Mouse (Mus musculus) embryo, embryonic 10 days (tissue): ENCODE measurements around the gene Gm49361.
"Not testable (repeated sequence)": the region's sequence is repeated elsewhere in the genome, so short reads cannot be mapped to it uniquely, and the experiment has no call there.

Source experiments
- DNase-seq: peaks from one replicate; pipeline ENCODE4 v3.0.0-alpha.2; 2015; ENCODE audit warnings: low spot score

Gm49361 gene

DNA sequence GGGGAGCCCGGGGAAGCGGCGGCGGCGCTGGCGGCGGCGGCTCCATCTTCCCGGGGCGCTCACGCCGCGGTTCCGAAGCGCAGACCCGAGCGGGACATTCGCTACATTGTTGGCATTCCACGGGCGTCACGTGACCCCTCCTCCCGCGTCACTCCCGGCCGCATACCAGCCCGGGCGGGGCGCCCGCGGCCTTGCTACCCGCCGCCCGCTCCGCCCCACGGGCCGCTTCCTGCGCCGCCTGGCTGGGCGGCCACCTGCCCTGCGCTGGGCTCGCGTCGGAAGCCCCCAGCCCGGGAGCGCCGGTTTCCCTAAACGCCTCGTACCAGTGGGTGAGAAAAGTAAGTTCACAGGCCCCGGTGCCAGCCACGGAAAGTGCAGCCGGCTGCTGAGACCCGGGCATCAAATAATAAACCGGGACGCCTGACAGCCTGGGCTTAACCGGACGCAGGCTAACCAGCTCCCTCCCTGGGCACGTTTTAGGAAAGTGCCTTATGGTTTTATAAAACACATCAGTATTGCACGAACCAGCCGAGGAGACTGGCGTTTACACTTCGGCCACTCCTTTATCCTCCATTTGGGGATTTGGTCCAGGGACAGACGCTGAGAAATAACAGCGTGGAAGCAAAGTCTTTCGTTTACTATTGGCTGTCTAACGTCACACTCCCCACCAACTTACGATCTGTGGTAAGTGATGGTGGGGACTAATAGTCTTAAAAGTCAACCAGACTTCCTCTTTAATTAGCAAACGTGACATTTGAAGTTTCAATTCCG is at the start of gene Gm49361:
Gene Gm49361 (minus strand): TSS at position 103 of the 771 bp plus-strand sequence.
- peak; percentile 89 for DNase-seq

- no peak for DNase-seq
Observed at GRCm38 (mm10) chr14:57791171-57791570, 45.3 kb upstream of the Gm49361 start.

- no peak for DNase-seq
Observed at GRCm38 (mm10) chr14:57789759-57790158, 43.9 kb upstream of the Gm49361 start.

GRCm38 (mm10) chr14:57789311-57789710 is 43.4 kb upstream of the Gm49361 start:
- DNase-seq: no peak

DNA sequence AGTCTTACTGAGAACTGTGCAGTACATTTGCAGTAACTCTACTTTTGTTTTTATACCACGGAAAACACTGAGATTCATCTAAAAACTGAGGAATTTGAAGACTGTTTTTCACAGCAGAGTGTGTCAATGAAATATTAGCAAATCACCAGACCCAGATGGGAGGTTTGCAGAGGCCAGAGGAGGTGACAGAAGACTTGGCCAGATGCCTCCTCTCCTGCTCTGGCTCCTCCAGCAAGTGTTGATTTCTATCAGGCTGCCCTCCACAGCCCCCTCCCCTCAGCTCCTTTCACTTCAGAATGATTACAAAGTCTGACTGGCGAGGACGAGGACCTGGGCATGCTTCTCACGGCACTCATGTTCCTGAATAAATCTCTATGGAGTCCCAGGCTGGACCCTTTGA is 41.5 kb upstream of the Gm49361 start:
- no peak for DNase-seq

DNA sequence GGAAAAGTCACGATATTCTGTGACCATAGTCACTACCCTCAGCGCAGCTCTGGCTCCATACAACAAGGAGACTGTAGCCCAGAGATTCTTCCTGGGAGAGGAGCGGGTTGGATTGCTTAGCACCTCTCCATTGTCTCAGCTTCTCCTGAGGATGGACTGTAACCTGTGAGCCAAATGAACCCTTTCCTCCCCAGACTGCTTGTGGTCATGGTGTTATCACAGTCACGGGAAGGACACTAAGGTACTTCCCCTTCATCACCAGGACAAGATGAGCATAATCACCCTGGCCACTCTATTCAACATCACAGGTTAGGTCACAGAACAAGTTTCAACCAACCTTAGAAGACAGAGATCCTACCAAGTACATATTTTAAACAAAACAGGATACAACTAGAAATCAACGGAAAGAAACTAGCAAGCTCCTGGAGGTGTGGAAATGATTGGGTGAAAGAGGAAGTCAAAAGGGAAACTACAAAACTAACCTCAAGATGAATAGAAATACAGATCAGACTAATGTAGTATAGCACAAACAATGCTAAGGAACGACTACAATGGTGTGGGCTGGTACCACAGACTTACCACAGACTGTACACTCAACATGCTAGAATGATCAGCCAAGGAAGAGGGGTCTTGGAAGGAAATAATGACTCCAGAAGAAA is 26.4 kb upstream of the Gm49361 start:
- DNase-seq: no peak

DNA sequence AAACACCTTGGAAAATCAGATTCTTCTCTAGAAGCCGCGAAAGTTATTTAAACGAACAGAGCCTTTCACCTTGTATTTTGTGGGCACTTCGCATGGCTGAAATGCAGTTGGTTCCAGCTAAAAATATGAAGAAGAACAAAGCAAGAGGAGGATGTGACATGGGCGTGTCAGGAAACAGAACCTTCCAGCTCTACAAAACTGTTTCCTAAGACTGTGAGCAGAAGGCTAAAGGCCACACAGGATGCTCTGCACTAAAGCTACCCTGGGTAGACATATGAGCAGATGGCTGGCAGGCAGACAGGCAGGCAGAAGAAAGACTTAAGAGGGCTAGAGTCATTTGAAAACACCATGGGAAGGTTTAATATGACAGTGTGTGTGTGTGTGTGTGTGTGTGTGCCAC is 23.2 kb upstream of the Gm49361 start:
- no peak for DNase-seq

GRCm38 (mm10) chr14:57760447-57761412 is 14.8 kb upstream of the Gm49361 start:
- DNase-seq: no peak

DNA sequence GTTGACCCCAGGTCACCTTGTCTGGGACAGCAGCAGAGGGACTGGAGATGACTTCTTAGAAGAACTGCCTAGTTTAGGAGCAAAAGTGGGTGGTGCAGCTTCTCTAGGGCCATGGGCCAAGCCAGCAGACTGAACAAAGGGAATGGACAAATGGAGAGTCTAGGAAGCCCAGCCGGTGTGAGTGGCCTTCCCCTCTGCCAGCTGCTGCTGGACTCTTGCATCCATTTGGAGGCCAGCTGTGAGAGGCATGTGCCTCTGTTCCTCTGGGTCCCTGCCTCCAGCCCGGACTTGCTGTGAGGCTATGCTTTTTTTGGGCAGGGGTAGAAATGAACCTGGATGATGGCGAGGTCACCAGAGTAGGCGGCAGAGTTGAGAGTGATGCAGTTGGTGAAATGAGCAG is 12.3 kb upstream of the Gm49361 start, which contains the start of gene Lats2:
Gene Lats2 (minus strand): TSS at position 152 of the 400 bp plus-strand sequence.
- no peak for DNase-seq

GRCm38 (mm10) chr14:57756094-57756493 is 10.2 kb upstream of the Gm49361 start:
- no peak for DNase-seq

GRCm38 (mm10) chr14:57755661-57756060 is 9.8 kb upstream of the Gm49361 start:
- no peak for DNase-seq

DNA sequence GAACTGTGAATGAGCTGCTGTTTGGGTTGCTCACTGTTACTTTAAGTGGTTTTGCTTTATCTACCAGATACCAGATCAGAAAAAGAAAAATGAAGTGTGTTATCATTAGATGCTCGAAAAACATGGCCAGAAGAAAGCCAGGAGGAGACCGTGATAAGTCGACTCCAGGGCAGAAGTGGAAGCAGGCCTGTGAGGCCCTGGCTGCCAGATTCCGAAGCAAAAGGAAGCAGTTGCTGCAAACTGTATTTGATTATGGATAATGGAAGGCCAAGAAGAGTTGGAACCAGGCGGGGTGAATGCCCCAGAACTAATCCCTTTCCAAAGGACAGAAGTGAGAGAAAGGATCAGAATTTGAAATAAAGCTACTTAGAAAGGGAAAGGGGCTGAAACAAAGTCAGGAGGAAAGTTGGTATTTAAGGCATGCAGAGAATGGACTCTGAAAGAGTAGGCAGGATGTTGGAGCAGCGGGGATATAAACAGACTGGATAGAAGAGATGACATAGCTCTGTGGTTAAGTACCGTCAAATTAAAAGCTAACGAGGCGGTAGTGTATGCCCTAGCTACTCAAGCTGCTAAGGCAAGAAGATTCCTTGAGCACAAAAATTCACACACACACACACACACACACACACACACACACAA is 7.6 kb upstream of the Gm49361 start:
- DNase-seq: peak; percentile 39

GRCm38 (mm10) chr14:57751006-57751405 is 5.1 kb upstream of the Gm49361 start:
- DNase-seq: not testable (repeated sequence)

- no peak for DNase-seq
Observed at GRCm38 (mm10) chr14:57749501-57749900, 3.6 kb upstream of the Gm49361 start.

DNA sequence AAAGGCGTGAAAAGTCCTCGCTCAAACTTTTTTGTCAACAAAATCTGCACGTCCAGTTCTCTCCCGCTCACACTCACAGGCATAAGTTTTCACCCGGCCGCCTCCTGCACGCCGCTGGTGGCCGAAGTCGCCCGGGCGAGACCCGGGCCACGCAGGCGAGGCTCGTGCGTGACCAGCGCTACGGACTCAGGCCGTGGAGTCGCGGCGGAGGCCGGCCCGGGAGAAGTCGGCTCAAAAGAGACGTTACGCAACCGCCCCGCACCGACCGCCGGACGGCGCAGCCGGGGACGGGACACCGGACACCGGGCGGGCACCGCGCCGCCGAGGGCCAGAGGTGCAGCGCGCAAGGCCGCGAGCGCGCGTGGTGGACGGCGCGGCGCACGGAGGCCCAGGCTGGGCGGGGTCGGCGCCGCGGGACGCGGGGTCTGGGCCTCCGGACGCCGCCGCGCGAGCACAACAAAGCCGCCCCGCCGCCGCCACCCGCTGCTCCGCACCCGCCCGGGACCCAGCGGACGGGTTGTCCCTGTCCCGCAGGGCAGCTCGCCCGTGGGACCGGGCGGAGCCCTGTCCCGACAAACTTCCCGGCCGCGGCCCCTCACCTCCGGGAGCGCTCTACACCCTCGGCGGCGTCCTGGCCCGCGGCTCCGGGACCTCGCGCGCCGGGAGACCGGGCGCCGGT is 473 bp downstream of the Gm49361 start:
- DNase-seq: peak; percentile 36

GRCm38 (mm10) chr14:57744547-57744946 is 1.4 kb downstream of the Gm49361 start:
- peak; percentile 50 for DNase-seq

GRCm38 (mm10) chr14:57740651-57741050 is 5.3 kb downstream of the Gm49361 start:
- no peak for DNase-seq

- DNase-seq: no peak
Observed at GRCm38 (mm10) chr14:57737089-57737488, 8.8 kb downstream of the Gm49361 start.

- no peak for DNase-seq
Observed at GRCm38 (mm10) chr14:57736141-57736540, 9.8 kb downstream of the Gm49361 start.

DNA sequence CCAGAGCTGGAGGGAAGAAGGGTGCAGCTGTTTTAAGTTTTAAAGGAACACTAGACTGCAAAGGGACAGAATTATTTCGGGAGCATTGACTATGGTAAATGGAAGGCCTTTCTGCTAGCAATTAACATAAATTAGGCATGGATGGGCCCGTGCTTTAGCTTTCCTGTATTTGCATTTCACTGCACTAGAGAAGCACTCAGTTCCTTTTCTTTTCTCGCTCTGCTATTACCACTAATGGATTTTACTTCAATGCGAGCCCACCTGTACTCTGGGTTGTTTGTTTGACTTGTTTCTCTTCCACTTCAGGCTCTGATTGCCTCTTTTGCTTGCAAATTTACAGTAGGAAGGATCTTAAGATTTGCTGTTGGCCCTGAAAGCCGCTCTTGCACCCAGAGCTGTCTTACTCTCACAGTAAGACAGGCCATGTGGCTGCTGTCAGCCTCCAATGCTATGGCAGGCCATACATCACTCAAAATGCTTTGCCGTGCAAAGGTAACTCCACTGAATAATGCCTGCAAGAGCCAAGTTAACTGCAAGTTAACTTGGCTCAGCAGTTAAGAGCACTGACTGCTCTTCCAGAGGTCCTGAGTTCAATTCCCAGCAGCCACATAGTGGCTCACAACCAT is 13.1 kb downstream of the Gm49361 start:
- DNase-seq: no peak

DNA sequence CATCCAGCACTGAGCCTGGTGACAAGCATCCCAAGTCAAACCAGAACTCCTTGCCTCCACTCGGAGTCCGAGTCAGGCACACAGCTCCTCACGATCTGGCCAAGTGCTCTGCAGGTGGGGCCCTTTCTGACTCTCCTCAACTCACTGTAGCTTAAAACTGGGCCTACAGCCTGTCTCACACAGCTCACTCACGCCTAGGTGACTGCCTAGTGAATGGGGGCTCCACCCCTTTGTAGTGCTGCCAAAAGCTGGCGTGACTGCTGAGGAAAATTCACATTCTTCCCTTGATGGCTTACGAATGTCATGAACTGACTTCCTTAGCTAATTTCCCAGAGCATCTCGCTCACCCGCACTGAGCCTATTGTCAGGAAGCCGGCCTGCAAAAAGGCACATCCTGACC is 15.4 kb downstream of the Gm49361 start:
- no peak for DNase-seq
